Mouse (Mus musculus): ENCODE data around the gene Cort.

DNA sequence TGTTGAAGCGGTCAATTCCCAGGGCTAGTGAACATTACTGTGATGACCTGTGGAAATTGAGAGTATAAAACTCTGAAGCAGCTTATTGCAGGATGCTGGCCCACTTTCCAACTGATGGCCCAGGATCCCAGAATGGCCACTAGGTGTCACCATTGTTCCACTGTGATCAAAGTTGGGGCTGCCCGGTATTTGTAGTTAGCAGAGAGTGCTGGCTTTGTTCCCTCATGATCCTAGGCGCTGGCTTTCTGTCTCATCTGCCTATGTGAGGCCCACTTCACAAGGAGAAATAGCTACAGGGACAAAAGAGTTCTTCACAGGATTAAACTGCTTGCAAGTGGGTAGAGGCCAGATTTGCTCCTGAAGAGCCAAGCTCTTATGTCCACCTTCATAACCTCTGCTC lies 17.9 kb upstream of the Cort start:
- peak; percentile 91; the same call in 1 of the 2 replicates for TF ChIP-seq CTCF (IDR thresholded peaks at IDR 0.05; ENCODE audit: extremely low read depth, insufficient read length, insufficient replicate concordance, low read depth, low read length)
- TF ChIP-seq POLR2A (IDR thresholded peaks at IDR 0.05; ENCODE audit: low read depth, low read length): no peak
